In the genomic region with DNA sequence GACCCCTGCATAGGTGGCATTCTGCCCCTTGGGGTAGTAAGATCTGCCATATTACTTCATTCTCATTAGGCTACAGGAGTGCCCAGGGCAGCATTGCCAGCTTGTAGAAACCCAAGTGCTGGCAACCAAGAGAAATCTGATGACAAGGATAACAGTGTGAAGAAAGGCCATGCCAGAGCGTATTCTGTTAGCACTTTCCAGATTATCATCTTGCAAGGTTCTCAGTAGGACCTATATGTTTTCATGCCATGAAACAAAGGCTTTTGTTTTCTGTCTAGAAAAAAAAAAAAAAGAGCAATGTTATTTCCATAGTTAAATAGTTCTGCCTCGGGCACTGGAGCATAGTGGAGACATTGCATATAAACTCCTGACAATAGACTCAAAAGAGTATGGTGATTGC, we compare ENCODE assay signal across 12 mouse cellular contexts.
"Had no signal": no experiment of that assay in that cellular context is flagged by ENCODE, and none has a peak within 500 bp of the region (broad histone marks: within the 10 kb centered on the region; RNA-seq: fewer than 3 reads in every experiment).

No protein-coding gene starts in this region.

- DNase-seq: retina, postnatal 1 day; right cerebral cortex, adult 18-20 months; right cerebral cortex, postnatal 14 days; right cerebral cortex, postnatal 25 days; right cerebral cortex, postnatal 4 days; spleen, adult 18-20 months; thymus, adult 18-20 months; thymus, adult 2 months; thymus, postnatal 14 days; thymus, postnatal 25 days; thymus, postnatal 36 days; thymus, postnatal 4 days had no signal
